Mouse (Mus musculus): ENCODE results near the gene Sap30. TPM values are rescaled to one million over a fixed set of nuclear protein-coding genes. Genes with fewer than 3 reads are reported as not detected.
A peak's percentile ranks its signal among the peaks of the same experiment; 100 is the strongest.
"Not testable (repeated sequence)": the region's sequence is repeated elsewhere in the genome, so short reads cannot be mapped to it uniquely, and the experiment has no call there.

The Sap30 gene
- polyA plus RNA-seq, 1 experiment from 2014 or later: 93.7 TPM

DNA sequence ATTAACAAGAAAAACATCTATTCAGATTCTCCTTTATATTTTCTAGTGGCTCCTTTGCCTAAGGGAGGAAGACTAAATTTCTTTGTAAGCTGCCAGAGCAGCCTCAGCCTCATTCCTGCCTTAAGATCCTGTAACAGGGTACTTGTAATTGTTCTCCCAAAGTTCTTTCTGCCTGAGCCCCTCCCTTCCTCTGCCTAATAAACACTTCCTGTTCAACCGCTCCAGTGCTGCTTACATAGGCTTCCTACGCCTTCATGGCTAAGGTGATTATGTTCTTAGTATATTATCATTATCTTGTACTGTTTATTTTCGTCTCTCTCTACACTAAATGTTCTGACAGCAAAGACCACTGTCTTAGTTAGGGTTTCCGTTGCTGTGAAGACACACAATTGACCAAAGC is 21.0 kb upstream of the Sap30 start:
- Histone ChIP-seq H3K36me3 (ENCODE audit: control insufficient read depth, insufficient read depth, low read length) (no peaks in the 10 kb centered on the region), H3K27ac (replicated peaks; ENCODE audit: low read depth, low read length) (no peak overlapping the region), H3K9me3 (ENCODE audit: control insufficient read depth, low read length) (no peaks in the 10 kb centered on the region), H3K4me1 (ENCODE audit: control insufficient read depth, insufficient read depth, low read length) (peaks cover 2% of the 10 kb centered on the region; the same call in 1 of the 2 replicates), H3K9ac (ENCODE audit: low read length) (no peak overlapping the region), H3K27me3 (ENCODE audit: control insufficient read depth, insufficient read depth, low read length) (no peaks in the 10 kb centered on the region), H3K4me2 (ENCODE audit: low read depth, severe bottlenecking) (no peak overlapping the region), H3K4me3 (ENCODE audit: low read depth, low read length) (no peak overlapping the region)
- DNase-seq (ENCODE audit: low spot score): peak; percentile 16
- 81% methylated on average over 4 of the region's 4 CpGs for WGBS
- no peak for ATAC-seq (ENCODE audit: insufficient number of reproducible peaks, low FRiP score, low TSS enrichment, low read depth)

DNA sequence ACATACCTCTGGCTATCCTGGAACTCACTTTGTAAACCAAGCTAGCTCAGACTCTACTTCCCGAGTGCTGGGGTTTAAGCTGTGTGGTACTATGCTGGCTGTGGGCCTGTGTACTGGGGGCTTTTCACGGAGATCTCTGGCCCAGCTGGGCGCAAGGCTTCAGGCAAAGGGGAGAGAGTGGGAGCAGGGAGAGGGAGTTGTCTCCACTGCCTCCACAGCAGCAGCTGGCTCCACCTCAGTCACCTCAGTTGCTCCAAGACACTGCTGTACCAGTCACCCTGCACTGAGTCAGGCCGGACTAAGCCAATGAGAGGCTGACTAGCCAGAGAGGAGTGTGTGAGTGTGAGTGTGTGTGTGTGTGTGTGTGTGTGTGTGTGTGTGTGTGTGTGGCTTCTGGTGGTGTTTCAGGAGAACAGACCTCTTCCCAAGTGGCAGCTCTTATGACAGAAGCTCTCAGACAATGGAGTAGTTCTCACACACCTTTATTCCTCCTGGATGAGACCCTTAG is 19.9 kb upstream of the Sap30 start:
- DNase-seq (ENCODE audit: low spot score): peak; percentile 17
- ATAC-seq (ENCODE audit: insufficient number of reproducible peaks, low FRiP score, low TSS enrichment, low read depth): no peak
- Histone ChIP-seq H3K9ac (ENCODE audit: low read length) (no peak overlapping the region), H3K4me2 (ENCODE audit: low read depth, severe bottlenecking) (no peak overlapping the region), H3K27ac (replicated peaks; ENCODE audit: low read depth, low read length) (no peak overlapping the region), H3K4me3 (ENCODE audit: low read depth, low read length) (no peak overlapping the region), H3K4me1 (ENCODE audit: control insufficient read depth, insufficient read depth, low read length) (no peaks in the 10 kb centered on the region), H3K9me3 (ENCODE audit: control insufficient read depth, low read length) (no peaks in the 10 kb centered on the region), H3K27me3 (ENCODE audit: control insufficient read depth, insufficient read depth, low read length) (no peaks in the 10 kb centered on the region), H3K36me3 (ENCODE audit: control insufficient read depth, insufficient read depth, low read length) (no peaks in the 10 kb centered on the region)
- WGBS: 79% methylated on average over 4 of the region's 4 CpGs

DNA sequence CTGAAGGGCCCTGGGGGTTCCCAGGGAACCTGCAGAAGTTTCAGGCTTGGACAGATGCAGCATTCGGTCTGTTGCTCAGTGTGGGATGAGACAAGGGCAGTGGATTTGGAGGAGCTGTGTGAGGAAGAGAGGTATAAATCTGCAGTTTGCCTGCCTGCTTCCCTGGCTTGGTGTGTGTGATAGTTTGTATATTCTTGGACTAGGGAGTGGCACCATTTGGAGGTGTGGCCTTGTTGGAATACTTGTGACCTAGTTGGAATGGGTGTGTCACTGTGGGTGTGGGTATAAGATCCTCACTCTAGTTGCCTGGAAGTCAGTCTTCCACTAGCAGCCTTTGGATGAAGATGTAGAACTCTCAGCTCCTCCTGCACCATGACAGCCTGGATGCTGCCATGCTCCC is 17.8 kb upstream of the Sap30 start:
- WGBS: 86% methylated on average over 1 of the region's 1 CpGs

DNA sequence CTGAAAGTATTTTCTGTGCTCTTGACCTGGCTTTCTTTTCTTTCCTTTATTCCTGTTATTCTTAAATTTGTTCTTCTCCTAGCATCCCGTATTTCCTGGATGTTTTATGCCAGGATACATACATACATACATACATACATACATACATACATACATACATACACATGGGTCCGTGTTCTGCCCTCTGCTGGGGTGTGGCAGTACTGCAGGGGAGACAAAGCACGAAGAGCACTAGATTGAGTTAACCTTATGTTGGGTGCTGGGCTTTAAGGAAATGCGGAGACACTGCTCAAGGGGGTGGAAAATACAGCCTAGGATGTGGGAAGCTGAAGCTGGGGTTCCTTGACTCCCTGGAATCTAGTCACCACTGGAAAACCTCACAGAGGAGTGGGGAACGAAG is 16.0 kb upstream of the Sap30 start:
- H3K9ac ChIP-seq (ENCODE audit: low read length): no peak overlapping the region
- no peaks in the 10 kb centered on the region for H3K27me3 ChIP-seq (ENCODE audit: control insufficient read depth, insufficient read depth, low read length)
- WGBS: 57% methylated on average over 5 of the region's 5 CpGs
- H3K9me3 ChIP-seq (ENCODE audit: control insufficient read depth, low read length): no peaks in the 10 kb centered on the region
- no peak overlapping the region for H3K4me2 ChIP-seq (ENCODE audit: low read depth, severe bottlenecking)
- DNase-seq (ENCODE audit: low spot score) (peak; percentile 87), ATAC-seq (ENCODE audit: insufficient number of reproducible peaks, low FRiP score, low TSS enrichment, low read depth) (no peak)
- H3K4me3 ChIP-seq (ENCODE audit: low read depth, low read length): no peak overlapping the region
- no peak overlapping the region for H3K27ac ChIP-seq (replicated peaks; ENCODE audit: low read depth, low read length)
- H3K4me1 ChIP-seq (ENCODE audit: control insufficient read depth, insufficient read depth, low read length): no peaks in the 10 kb centered on the region
- no peaks in the 10 kb centered on the region for H3K36me3 ChIP-seq (ENCODE audit: control insufficient read depth, insufficient read depth, low read length)

More for the DNA sequence above, 17.8 kb upstream of the Sap30 start:
- not testable (repeated sequence) for H3K4me1 ChIP-seq (ENCODE audit: control insufficient read depth, insufficient read depth, low read length); H3K4me3 ChIP-seq (ENCODE audit: low read depth, low read length); H3K4me2 ChIP-seq (ENCODE audit: low read depth, severe bottlenecking); H3K9ac ChIP-seq (ENCODE audit: low read length); H3K9me3 ChIP-seq (ENCODE audit: control insufficient read depth, low read length); ATAC-seq (ENCODE audit: insufficient number of reproducible peaks, low FRiP score, low TSS enrichment, low read depth); H3K27me3 ChIP-seq (ENCODE audit: control insufficient read depth, insufficient read depth, low read length); H3K27ac ChIP-seq (replicated peaks; ENCODE audit: low read depth, low read length); H3K36me3 ChIP-seq (ENCODE audit: control insufficient read depth, insufficient read depth, low read length)
- peak; percentile 12 for DNase-seq (ENCODE audit: low spot score)

DNA sequence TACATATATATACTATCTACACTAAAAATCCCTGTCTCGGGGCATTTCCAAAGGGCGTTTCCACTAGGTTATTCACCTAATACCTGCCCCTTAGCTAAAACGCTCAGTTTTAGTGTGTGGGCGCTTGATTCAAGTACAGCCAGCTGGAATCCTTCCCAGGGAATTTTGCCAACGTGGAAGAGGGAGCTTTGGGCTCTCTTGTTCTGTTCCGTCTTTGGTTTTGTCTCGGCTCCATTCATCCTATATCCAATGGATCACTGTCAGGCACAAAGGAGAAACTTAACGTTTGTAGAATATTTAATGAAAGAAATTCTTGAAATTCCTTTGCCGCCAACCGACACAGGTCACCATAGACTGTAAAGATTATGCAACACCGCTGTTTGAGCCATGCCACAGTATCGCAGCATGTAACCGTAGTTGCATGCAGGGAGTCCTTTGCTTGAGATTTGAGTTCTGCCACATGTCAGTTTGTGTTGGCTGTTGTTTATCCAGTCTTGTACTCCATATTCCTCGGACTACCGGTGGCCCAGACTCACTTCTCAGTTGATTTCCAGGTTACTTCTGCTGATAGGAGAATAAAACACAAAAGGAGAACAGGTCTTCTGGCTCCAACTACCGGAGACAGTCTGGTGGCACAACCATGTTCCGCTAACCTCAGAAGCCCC is 11.3 kb upstream of the Sap30 start:
- Histone ChIP-seq H3K27ac (replicated peaks; ENCODE audit: low read depth, low read length) (no peak overlapping the region), H3K4me2 (ENCODE audit: low read depth, severe bottlenecking) (no peak overlapping the region), H3K9me3 (ENCODE audit: control insufficient read depth, low read length) (no peaks in the 10 kb centered on the region), H3K36me3 (ENCODE audit: control insufficient read depth, insufficient read depth, low read length) (no peaks in the 10 kb centered on the region), H3K9ac (ENCODE audit: low read length) (no peak overlapping the region), H3K4me3 (ENCODE audit: low read depth, low read length) (no peak overlapping the region), H3K27me3 (ENCODE audit: control insufficient read depth, insufficient read depth, low read length) (no peaks in the 10 kb centered on the region), H3K4me1 (ENCODE audit: control insufficient read depth, insufficient read depth, low read length) (no peaks in the 10 kb centered on the region)
- ATAC-seq (ENCODE audit: insufficient number of reproducible peaks, low FRiP score, low TSS enrichment, low read depth) (no peak), DNase-seq (ENCODE audit: low spot score) (no peak)
- 81% methylated on average over 17 of the region's 17 CpGs for WGBS

DNA sequence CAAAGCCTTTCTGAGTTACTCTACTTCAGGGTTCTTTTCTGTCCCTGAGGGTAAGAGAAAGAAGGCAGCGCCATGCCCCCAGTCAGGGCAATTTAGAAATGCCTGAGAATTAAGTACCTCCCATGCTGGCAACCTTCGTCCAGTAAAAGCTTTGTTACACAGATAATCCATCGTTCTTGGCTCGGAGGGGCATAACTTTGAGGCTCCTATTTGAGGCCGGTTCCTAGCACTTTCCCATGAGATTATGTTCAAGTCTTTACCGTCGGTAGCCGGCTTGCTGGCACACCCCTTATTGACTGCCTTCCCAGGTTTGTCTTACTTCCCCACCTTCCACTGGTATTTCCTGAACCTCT is 10.8 kb upstream of the Sap30 start:
- Histone ChIP-seq H3K9me3 (ENCODE audit: control insufficient read depth, low read length) (no peaks in the 10 kb centered on the region), H3K4me1 (ENCODE audit: control insufficient read depth, insufficient read depth, low read length) (no peaks in the 10 kb centered on the region), H3K27ac (replicated peaks; ENCODE audit: low read depth, low read length) (no peak overlapping the region), H3K9ac (ENCODE audit: low read length) (no peak overlapping the region), H3K27me3 (ENCODE audit: control insufficient read depth, insufficient read depth, low read length) (no peaks in the 10 kb centered on the region), H3K4me2 (ENCODE audit: low read depth, severe bottlenecking) (no peak overlapping the region), H3K36me3 (ENCODE audit: control insufficient read depth, insufficient read depth, low read length) (no peaks in the 10 kb centered on the region), H3K4me3 (ENCODE audit: low read depth, low read length) (no peak overlapping the region)
- WGBS: 82% methylated on average over 8 of the region's 8 CpGs
- DNase-seq (ENCODE audit: low spot score) (peak; percentile 18), ATAC-seq (ENCODE audit: insufficient number of reproducible peaks, low FRiP score, low TSS enrichment, low read depth) (no peak)

DNA sequence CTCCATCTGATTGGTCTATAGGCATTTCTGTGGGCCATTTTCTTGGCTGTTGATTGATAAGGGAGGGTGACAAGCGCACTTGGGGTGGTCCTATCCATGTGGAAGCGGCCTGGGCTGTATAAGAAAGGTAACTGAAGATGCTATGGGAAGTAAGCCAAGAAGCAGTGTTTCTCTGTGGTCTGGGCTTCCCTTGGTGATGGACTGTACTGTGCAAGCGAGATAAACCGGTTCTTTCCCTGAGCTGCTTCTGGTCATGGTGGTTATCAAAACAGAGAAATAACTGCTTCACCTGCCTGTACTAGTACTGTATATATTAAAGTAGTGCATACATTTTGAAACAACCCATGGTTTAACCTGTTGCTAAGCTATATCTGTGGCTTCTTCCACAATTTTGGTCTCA is 4.2 kb upstream of the Sap30 start:
- H3K9ac ChIP-seq (ENCODE audit: low read length): no peak overlapping the region
- DNase-seq (ENCODE audit: low spot score): peak; percentile 13
- H3K4me3 ChIP-seq (ENCODE audit: low read depth, low read length): no peak overlapping the region
- H3K27ac ChIP-seq (replicated peaks; ENCODE audit: low read depth, low read length): no peak overlapping the region
- no peak overlapping the region for H3K4me2 ChIP-seq (ENCODE audit: low read depth, severe bottlenecking)
- no peaks in the 10 kb centered on the region for H3K4me1 ChIP-seq (ENCODE audit: control insufficient read depth, insufficient read depth, low read length)
- no peak for ATAC-seq (ENCODE audit: insufficient number of reproducible peaks, low FRiP score, low TSS enrichment, low read depth)
- no peaks in the 10 kb centered on the region for H3K27me3 ChIP-seq (ENCODE audit: control insufficient read depth, insufficient read depth, low read length)
- no peaks in the 10 kb centered on the region for H3K36me3 ChIP-seq (ENCODE audit: control insufficient read depth, insufficient read depth, low read length)
- 91% methylated on average over 4 of the region's 4 CpGs for WGBS
- H3K9me3 ChIP-seq (ENCODE audit: control insufficient read depth, low read length): no peaks in the 10 kb centered on the region

DNA sequence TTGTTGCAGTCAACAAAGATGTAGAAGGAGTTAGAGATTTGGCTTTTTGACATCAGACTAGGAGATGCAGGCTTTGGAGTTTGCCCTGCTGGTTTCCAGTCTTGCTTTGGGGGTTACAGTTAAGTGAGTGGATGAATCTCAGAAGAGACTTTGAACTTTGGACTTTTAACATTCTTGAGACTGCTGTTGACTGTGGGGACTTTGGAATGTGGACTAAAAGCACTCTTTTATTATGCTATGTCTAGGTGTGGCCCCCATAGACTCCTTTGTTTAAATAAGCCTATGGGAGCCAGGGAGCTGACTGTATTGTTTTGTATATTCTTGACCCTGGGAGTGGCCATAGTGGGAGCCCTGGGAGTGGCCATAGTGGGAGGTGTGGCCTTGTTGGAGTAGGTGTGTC is 2.2 kb upstream of the Sap30 start:
- Histone ChIP-seq H3K4me3 (ENCODE audit: low read depth, low read length) (no peak overlapping the region), H3K4me1 (ENCODE audit: control insufficient read depth, insufficient read depth, low read length) (peaks cover 5% of the 10 kb centered on the region; the same call in 1 of the 2 replicates), H3K27ac (replicated peaks; ENCODE audit: low read depth, low read length) (no peak overlapping the region), H3K36me3 (ENCODE audit: control insufficient read depth, insufficient read depth, low read length) (0 out of 2 replicates have a peak, but pooled peaks cover 2% of the 10 kb centered on the region), H3K9me3 (ENCODE audit: control insufficient read depth, low read length) (no peaks in the 10 kb centered on the region), H3K27me3 (ENCODE audit: control insufficient read depth, insufficient read depth, low read length) (no peaks in the 10 kb centered on the region), H3K9ac (ENCODE audit: low read length) (no peak overlapping the region), H3K4me2 (ENCODE audit: low read depth, severe bottlenecking) (no peak overlapping the region)
- ATAC-seq (ENCODE audit: insufficient number of reproducible peaks, low FRiP score, low TSS enrichment, low read depth): no peak
- DNase-seq (ENCODE audit: low spot score): no peak

DNA sequence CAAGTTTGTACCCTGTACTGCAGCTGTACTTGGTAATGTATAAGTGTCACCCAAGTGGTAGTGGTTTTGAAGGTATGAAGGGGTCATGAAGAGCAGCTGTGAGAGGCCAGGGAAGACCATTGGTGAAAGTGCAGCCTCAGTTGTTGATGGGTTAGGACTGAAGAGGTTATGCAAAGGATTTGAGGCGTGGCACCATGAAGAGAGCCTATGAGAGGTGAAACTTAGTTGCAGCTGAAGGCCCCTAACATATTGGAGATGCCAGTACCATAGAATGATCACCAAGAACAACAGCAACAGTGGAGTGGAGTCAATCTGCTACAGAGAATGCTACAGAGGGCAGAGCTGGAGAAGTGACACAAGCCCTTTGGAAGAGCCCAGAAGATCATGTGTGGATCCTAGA is 1.7 kb upstream of the Sap30 start:
- H3K27ac ChIP-seq (replicated peaks; ENCODE audit: low read depth, low read length): no peak overlapping the region
- peaks cover 5% of the 10 kb centered on the region; the same call in 1 of the 2 replicates for H3K4me1 ChIP-seq (ENCODE audit: control insufficient read depth, insufficient read depth, low read length)
- DNase-seq (ENCODE audit: low spot score) (no peak), ATAC-seq (ENCODE audit: insufficient number of reproducible peaks, low FRiP score, low TSS enrichment, low read depth) (no peak)
- H3K36me3 ChIP-seq (ENCODE audit: control insufficient read depth, insufficient read depth, low read length): 0 out of 2 replicates have a peak, but pooled peaks cover 2% of the 10 kb centered on the region
- no peak overlapping the region for H3K4me2 ChIP-seq (ENCODE audit: low read depth, severe bottlenecking)
- H3K4me3 ChIP-seq (ENCODE audit: low read depth, low read length): no peak overlapping the region
- no peaks in the 10 kb centered on the region for H3K27me3 ChIP-seq (ENCODE audit: control insufficient read depth, insufficient read depth, low read length)
- WGBS: 91% methylated on average over 1 of the region's 1 CpGs
- no peaks in the 10 kb centered on the region for H3K9me3 ChIP-seq (ENCODE audit: control insufficient read depth, low read length)
- H3K9ac ChIP-seq (ENCODE audit: low read length): no peak overlapping the region
